Mouse (Mus musculus): Measurements from ENCODE around the gene Efcab5. TPM values are rescaled to one million over a fixed set of nuclear protein-coding genes. Genes with fewer than 3 reads are reported as not detected.
"Not testable (repeated sequence)": the region's sequence is repeated elsewhere in the genome, so short reads cannot be mapped to it uniquely, and the experiment has no call there.

The Efcab5 gene
- total RNA-seq, 2 experiments from 2014 or later: 0.57 to 1.2 TPM

GRCm38 (mm10) chr11:77180886-77181285 is 7.9 kb downstream of the Efcab5 start:
- DNase-seq (ENCODE audit: low spot score in 2 of 2): no peak

GRCm38 (mm10) chr11:77179771-77180170 is 9.0 kb downstream of the Efcab5 start:
- DNase-seq (ENCODE audit: low spot score in 2 of 2): no peak

GRCm38 (mm10) chr11:77174531-77174930 is 14.2 kb downstream of the Efcab5 start:
- DNase-seq (ENCODE audit: low spot score in 2 of 2): no peak

- no peak for DNase-seq (ENCODE audit: low spot score in 2 of 2)
These were observed 15.0 kb downstream of the Efcab5 start for GRCm38 (mm10) chr11:77173731-77174130.

GRCm38 (mm10) chr11:77160744-77161143 is 28.0 kb downstream of the Efcab5 start:
- DNase-seq (ENCODE audit: low spot score in 2 of 2): no peak

- no peak for DNase-seq (ENCODE audit: low spot score in 2 of 2)
These were observed 28.4 kb downstream of the Efcab5 start for GRCm38 (mm10) chr11:77160341-77160740.

- DNase-seq (ENCODE audit: low spot score in 2 of 2): no peak
These were observed 34.6 kb downstream of the Efcab5 start for GRCm38 (mm10) chr11:77154214-77154613.

GRCm38 (mm10) chr11:77150806-77151205 is 38.0 kb downstream of the Efcab5 start:
- no peak for DNase-seq (ENCODE audit: low spot score in 2 of 2)

- not testable (repeated sequence) for DNase-seq (ENCODE audit: low spot score in 2 of 2)
These were observed 38.8 kb downstream of the Efcab5 start for GRCm38 (mm10) chr11:77149783-77150630.

- no peak for DNase-seq (ENCODE audit: low spot score in 2 of 2)
These were observed 40.0 kb downstream of the Efcab5 start for GRCm38 (mm10) chr11:77148774-77149173.

- no peak for DNase-seq (ENCODE audit: low spot score in 2 of 2)
These were observed 41.0 kb downstream of the Efcab5 start for GRCm38 (mm10) chr11:77147753-77148152.

- DNase-seq (ENCODE audit: low spot score in 2 of 2): no peak
These were observed 43.3 kb downstream of the Efcab5 start for GRCm38 (mm10) chr11:77145423-77145822.

- DNase-seq (ENCODE audit: low spot score in 2 of 2): no peak
These were observed 46.8 kb downstream of the Efcab5 start for GRCm38 (mm10) chr11:77141938-77142337.

- no peak for DNase-seq (ENCODE audit: low spot score in 2 of 2)
These were observed 48.8 kb downstream of the Efcab5 start for GRCm38 (mm10) chr11:77139976-77140375.

GRCm38 (mm10) chr11:77133450-77133849 is 55.3 kb downstream of the Efcab5 start:
- DNase-seq (ENCODE audit: low spot score in 2 of 2): no peak

- no peak for DNase-seq (ENCODE audit: low spot score in 2 of 2)
These were observed 56.2 kb downstream of the Efcab5 start for GRCm38 (mm10) chr11:77132580-77132979.

GRCm38 (mm10) chr11:77128562-77128961 is 60.2 kb downstream of the Efcab5 start:
- DNase-seq (ENCODE audit: low spot score in 2 of 2): no peak

GRCm38 (mm10) chr11:77111141-77111540 is 77.6 kb downstream of the Efcab5 start:
- no peak for DNase-seq (ENCODE audit: low spot score in 2 of 2)

GRCm38 (mm10) chr11:77108442-77108841 is 80.3 kb downstream of the Efcab5 start:
- DNase-seq (ENCODE audit: low spot score in 2 of 2): no peak

GRCm38 (mm10) chr11:77107872-77108271 is 80.9 kb downstream of the Efcab5 start:
- DNase-seq (ENCODE audit: low spot score in 2 of 2): not testable (repeated sequence)

GRCm38 (mm10) chr11:77106961-77107360 is 81.8 kb downstream of the Efcab5 start:
- no peak for DNase-seq (ENCODE audit: low spot score in 2 of 2)

- peak; percentile 63 to 77 for DNase-seq (ENCODE audit: low spot score in 2 of 2)
These were observed 88.4 kb downstream of the Efcab5 start for GRCm38 (mm10) chr11:77100137-77100937.
